Mouse (Mus musculus) 3134 (cell line): ENCODE measurements around the gene Mbd3.
A peak's percentile ranks its signal among the peaks of the same experiment; 100 is the strongest.

Experiments
- DNase-seq: peaks from one replicate; pipeline ENCODE4 v3.0.0-alpha.2; 2011; ENCODE audit warnings: low spot score; ENCODE audit not compliant: insufficient read length; ENCODE audit errors: extremely low read depth

Gene Mbd3

GRCm38 (mm10) chr10:80399191-80399972, at the start of gene Mbd3:
Gene Mbd3 (minus strand): TSS chr10:80399550.
- peak; percentile 99 for DNase-seq

GRCm38 (mm10) chr10:80445898-80446601, 46.7 kb upstream of the Mbd3 start:
- peak; percentile 52 for DNase-seq

GRCm38 (mm10) chr10:80445052-80445451, 45.7 kb upstream of the Mbd3 start:
- no peak for DNase-seq

GRCm38 (mm10) chr10:80444339-80445045, 45.1 kb upstream of the Mbd3 start:
- DNase-seq: no peak

GRCm38 (mm10) chr10:80443575-80444278, 44.4 kb upstream of the Mbd3 start:
- DNase-seq: no peak

- no peak for DNase-seq
Measured at GRCm38 (mm10) chr10:80442989-80443388, 43.6 kb upstream of the Mbd3 start.

- no peak for DNase-seq
Measured at GRCm38 (mm10) chr10:80441598-80441997, 42.2 kb upstream of the Mbd3 start.

- no peak for DNase-seq
Measured at GRCm38 (mm10) chr10:80440031-80440430, 40.7 kb upstream of the Mbd3 start.

GRCm38 (mm10) chr10:80437973-80438372, 38.6 kb upstream of the Mbd3 start:
- DNase-seq: no peak

GRCm38 (mm10) chr10:80436276-80436675, 36.9 kb upstream of the Mbd3 start:
- DNase-seq: no peak

GRCm38 (mm10) chr10:80435764-80436163, 36.4 kb upstream of the Mbd3 start:
- DNase-seq: peak; percentile 87

GRCm38 (mm10) chr10:80434823-80435222, 35.5 kb upstream of the Mbd3 start:
- DNase-seq: no peak

- no peak for DNase-seq
Measured at GRCm38 (mm10) chr10:80434233-80434592, 34.9 kb upstream of the Mbd3 start.

GRCm38 (mm10) chr10:80433513-80434232, 34.3 kb upstream of the Mbd3 start, which contains the start of gene Tcf3:
Gene Tcf3 (minus strand): TSS chr10:80433647.
- DNase-seq: peak; percentile 93

- no peak for DNase-seq
Measured at GRCm38 (mm10) chr10:80432936-80433512, 33.7 kb upstream of the Mbd3 start.

GRCm38 (mm10) chr10:80432387-80432785, 33.0 kb upstream of the Mbd3 start:
- DNase-seq: no peak

GRCm38 (mm10) chr10:80431570-80432386, 32.4 kb upstream of the Mbd3 start:
- DNase-seq: no peak

- DNase-seq: no peak
Measured at GRCm38 (mm10) chr10:80430375-80430980, 31.1 kb upstream of the Mbd3 start.

- no peak for DNase-seq
Measured at GRCm38 (mm10) chr10:80429800-80430199, 30.4 kb upstream of the Mbd3 start.
